Mouse (Mus musculus) forebrain, embryonic 10.5 days (tissue): Measurements from ENCODE around the gene Nde1. TPM values are rescaled to one million over a fixed set of nuclear protein-coding genes. Genes with fewer than 3 reads are reported as not detected.

Experiments
- DNase-seq: peaks from one replicate; pipeline ENCODE4 v3.0.0-alpha.2; 2017; ENCODE audit warnings: low spot score; ENCODE audit errors: extremely low spot score
- H3K27ac ChIP-seq: fragments of 300-500 bp; sonication (generic); 2 replicates; pipeline ENCODE4 v1.5.1; 2016; ENCODE audit warnings: mild to moderate bottlenecking
- H3K27me3 ChIP-seq: fragments of 300-500 bp; sonication (generic); 2 replicates; pipeline ENCODE4 v1.6.1; 2016; ENCODE audit warnings: mild to moderate bottlenecking; ENCODE audit not compliant: poor library complexity, severe bottlenecking
- H3K36me3 ChIP-seq: fragments of 300-500 bp; sonication (generic); replicated peaks from 2 replicates; pipeline ENCODE4 v1.6.1; 2016; ENCODE audit warnings: mild to moderate bottlenecking, moderate library complexity
- H3K4me1 ChIP-seq: fragments of 300-500 bp; sonication (generic); 2 replicates; pipeline ENCODE4 v1.6.1; 2016
- H3K4me3 ChIP-seq: fragments of 300-500 bp; sonication (generic); 2 replicates; pipeline ENCODE4 v1.5.1; 2016; ENCODE audit warnings: mild to moderate bottlenecking, moderate library complexity
- H3K9me3 ChIP-seq: fragments of 300-500 bp; sonication (generic); 2 replicates; pipeline ENCODE4 v1.6.1; 2016; ENCODE audit warnings: mild to moderate bottlenecking, moderate library complexity
- WGBS: fragments of 180-500 bp; shearing (Covaris S2); methylation state at CpG from one replicate; pipeline ENCODE4 v1.1.7; 2016; 5-methylcytosine and 5-hydroxymethylcytosine counted together
- polyA plus RNA-seq: library from polyadenylated mRNA; unstranded; fragments of >200 nt; fragmentation: Nextera tagmentation; extraction: Ambion mirVana; gene quantifications from 2 replicates; pipeline ENCODE4 v1.2.1, GENCODE M21; 2016

The Nde1 gene
- polyA plus RNA-seq: 214 and 215 TPM in 2 replicates

DNA sequence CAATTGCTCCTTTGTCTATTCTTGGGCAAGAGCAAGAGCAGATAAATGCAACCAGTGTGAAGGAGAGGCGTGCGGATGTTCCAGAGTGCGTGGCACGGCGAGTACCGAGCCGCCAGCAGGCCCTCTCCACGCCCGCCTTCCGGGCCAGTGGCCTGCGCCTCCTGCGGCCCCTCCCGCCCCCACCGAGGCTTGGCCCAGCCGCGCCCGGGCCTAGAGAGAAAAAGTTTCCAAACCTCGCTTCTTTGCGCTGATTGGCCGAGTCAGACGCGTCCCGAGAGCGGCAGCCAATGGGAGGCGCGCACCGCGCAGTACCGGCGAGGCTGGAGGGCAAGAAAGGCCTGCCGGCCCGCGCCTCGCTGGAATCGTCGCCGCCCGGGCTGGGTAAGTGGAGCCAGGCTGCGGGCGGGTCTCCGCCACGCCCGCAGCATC is at the start of gene Nde1, which contains the start of gene Marf1:
Gene Nde1 (plus strand): TSS at position 288 of the 429 bp plus-strand sequence.
Gene Marf1 (minus strand): TSS at position 364 of the 429 bp plus-strand sequence.
- Histone ChIP-seq H3K36me3 (peaks cover 24% of the 10 kb centered on the region), H3K4me1 (peaks cover 39% of the 10 kb centered on the region), H3K4me3 (peak within 1 kb of the TSS; percentile 86), H3K27me3 (no peaks in the 10 kb centered on the region), H3K27ac (peak within 1 kb of the TSS; percentile 97), H3K9me3 (no peaks in the 10 kb centered on the region)
- under 1% methylated on average over 42 of the region's 43 CpGs for WGBS
- DNase-seq: peak; percentile 90

DNA sequence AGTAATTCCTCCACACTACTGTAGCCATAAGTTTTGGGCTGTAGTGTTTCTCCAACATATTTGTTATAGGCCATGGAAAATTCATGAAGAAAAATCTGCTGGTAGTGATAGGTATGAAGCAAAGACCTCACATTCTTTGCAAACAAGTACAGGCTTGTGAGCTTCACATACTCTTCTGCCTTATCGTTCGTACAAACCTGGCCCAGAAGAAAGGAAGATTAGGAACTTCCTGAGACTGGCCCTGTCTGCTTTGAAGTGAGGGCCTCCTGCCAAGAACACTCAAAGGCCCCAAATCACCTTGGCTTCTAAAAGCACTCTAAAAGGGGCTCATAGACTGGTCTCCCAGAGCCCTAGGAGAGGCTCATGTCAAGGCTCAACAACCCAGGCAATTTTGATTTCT is 45.8 kb upstream of the Nde1 start:
- Histone ChIP-seq H3K27ac (no peak overlapping the region), H3K36me3 (peaks cover 87% of the 10 kb centered on the region), H3K27me3 (no peaks in the 10 kb centered on the region), H3K9me3 (no peaks in the 10 kb centered on the region; the same call in 1 of the 2 replicates), H3K4me1 (no peaks in the 10 kb centered on the region), H3K4me3 (no peak overlapping the region)
- DNase-seq: no peak
- 87% methylated on average over 2 of the region's 2 CpGs for WGBS

GRCm38 (mm10) chr16:14120941-14121340 is 42.1 kb upstream of the Nde1 start:
- no peak for DNase-seq
- Histone ChIP-seq H3K27ac (no peak overlapping the region), H3K36me3 (peaks cover 92% of the 10 kb centered on the region), H3K27me3 (no peaks in the 10 kb centered on the region), H3K9me3 (no peaks in the 10 kb centered on the region; the same call in 1 of the 2 replicates), H3K4me1 (no peaks in the 10 kb centered on the region), H3K4me3 (no peak overlapping the region)
- 96% methylated on average over 5 of the region's 5 CpGs for WGBS

DNA sequence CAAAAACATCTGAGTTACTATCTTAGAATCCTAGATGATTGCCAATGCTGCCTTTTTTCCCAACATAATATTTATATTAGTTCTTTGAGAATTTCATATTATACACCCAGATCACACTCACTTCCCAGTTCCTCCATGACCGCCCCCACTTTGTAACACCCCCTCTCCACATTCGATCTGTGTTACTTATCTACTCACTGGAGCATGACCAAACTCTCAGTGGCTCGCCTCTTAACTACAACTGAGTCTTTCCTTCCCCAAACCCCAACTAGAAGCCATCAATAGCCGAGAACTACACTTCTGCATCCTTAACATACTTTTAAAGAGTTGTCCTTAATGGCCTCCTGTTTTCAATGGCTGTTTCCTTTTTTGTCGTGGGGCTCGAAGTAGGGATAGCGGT is 41.5 kb upstream of the Nde1 start:
- H3K4me1 ChIP-seq: no peaks in the 10 kb centered on the region
- no peak for DNase-seq
- WGBS: 92% methylated on average over 7 of the region's 7 CpGs
- H3K9me3 ChIP-seq: no peaks in the 10 kb centered on the region; the same call in 1 of the 2 replicates
- no peak overlapping the region for H3K4me3 ChIP-seq
- H3K27ac ChIP-seq: no peak overlapping the region
- H3K27me3 ChIP-seq: no peaks in the 10 kb centered on the region
- H3K36me3 ChIP-seq: peaks cover 92% of the 10 kb centered on the region

DNA sequence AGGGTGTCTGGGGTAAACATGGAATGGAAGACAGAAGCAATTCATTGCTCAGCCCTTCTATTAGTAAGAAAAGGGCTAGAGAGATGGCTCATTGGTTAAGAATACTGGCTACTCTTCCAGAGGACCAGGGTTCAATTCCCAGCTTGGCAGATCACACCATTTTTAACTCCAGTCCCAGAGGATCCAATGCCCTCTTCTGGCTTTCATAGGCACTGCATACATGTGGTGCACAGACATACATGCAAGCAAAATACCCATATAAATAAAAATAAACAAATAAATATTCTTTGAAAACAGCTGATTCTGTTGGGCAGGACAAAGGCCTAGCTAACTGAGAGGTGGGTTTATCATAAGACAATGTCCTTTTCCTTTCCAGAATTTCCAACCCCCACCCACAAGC is 40.5 kb upstream of the Nde1 start:
- H3K36me3 ChIP-seq: peaks cover 91% of the 10 kb centered on the region

DNA sequence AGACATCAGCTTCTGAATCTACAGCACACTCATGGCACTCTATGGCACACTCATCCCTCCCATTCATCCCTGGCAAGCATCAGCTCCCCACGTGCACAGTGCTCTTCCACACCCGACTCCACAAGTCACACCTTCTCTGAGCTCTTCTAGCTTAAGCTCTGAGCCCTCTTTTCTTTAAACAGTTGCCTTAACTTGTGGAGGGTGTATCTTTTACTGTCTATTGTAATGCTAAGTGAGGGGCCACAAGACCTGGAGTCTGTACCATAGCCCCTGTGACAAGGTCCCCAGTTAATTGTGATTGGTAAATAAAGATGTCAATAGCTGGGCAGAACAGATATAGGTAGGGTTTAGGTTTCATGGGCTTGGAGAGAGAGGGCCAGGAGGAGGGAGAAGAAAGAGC is 39.2 kb upstream of the Nde1 start:
- 83% methylated on average over 2 of the region's 2 CpGs for WGBS
- no peak for DNase-seq
- Histone ChIP-seq H3K4me1 (no peaks in the 10 kb centered on the region), H3K9me3 (no peaks in the 10 kb centered on the region; the same call in 1 of the 2 replicates), H3K27me3 (no peaks in the 10 kb centered on the region), H3K36me3 (peaks cover 97% of the 10 kb centered on the region), H3K4me3 (no peak overlapping the region), H3K27ac (no peak overlapping the region)

More for the DNA sequence above, 40.5 kb upstream of the Nde1 start:
- H3K27ac ChIP-seq: no peak overlapping the region
- DNase-seq: no peak
- H3K9me3 ChIP-seq: no peaks in the 10 kb centered on the region; the same call in 1 of the 2 replicates
- no peak overlapping the region for H3K4me3 ChIP-seq
- no peaks in the 10 kb centered on the region for H3K4me1 ChIP-seq
- no peaks in the 10 kb centered on the region for H3K27me3 ChIP-seq

DNA sequence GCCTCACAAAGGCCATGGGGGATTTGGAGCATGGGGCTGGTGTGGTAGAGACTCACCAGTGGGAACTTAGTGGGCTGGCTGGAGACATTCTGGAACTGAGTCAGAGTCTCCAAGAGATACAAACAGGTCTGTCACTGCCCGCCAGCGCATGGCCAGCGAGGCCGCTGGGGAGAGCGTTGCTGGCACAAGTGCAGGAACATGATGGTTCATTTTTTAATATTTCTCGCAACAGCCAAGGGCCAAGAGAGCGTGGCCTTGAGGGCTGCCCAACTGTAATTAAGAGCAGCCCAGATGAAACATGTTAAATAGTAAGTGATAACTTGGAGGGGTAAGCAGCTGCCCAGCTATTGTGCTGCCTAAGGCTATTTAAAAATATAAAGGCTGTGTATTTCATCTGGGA is 38.4 kb upstream of the Nde1 start:
- no peak overlapping the region for H3K4me3 ChIP-seq
- WGBS: 98% methylated on average over 7 of the region's 7 CpGs
- no peak for DNase-seq
- no peaks in the 10 kb centered on the region for H3K4me1 ChIP-seq
- no peak overlapping the region for H3K27ac ChIP-seq
- no peaks in the 10 kb centered on the region; the same call in 1 of the 2 replicates for H3K9me3 ChIP-seq
- no peaks in the 10 kb centered on the region for H3K27me3 ChIP-seq
- H3K36me3 ChIP-seq: peaks cover 99% of the 10 kb centered on the region

DNA sequence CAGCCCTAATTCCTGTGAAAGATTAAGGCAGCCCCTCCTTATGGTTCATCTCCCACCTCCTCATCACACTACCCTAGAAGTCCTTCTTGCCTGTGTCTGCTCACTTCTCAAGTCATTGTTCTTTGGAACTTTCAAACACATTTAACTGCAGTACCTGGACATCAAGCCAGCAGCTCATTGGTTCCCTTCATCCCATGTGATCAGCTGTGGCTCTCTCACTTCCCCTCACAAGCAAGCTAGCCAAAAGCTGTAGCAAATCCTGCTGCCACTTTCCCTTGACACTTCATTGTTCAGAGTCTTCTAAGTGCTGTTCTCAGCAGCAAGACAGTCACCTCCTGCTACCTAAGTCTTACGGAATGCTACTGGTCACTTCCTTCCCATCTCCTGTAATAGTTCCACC is 37.8 kb upstream of the Nde1 start:
- Histone ChIP-seq H3K9me3 (no peaks in the 10 kb centered on the region; the same call in 1 of the 2 replicates), H3K4me3 (no peak overlapping the region), H3K36me3 (peaks cover 99% of the 10 kb centered on the region), H3K27me3 (no peaks in the 10 kb centered on the region), H3K27ac (no peak overlapping the region), H3K4me1 (no peaks in the 10 kb centered on the region)
- no peak for DNase-seq
- WGBS: 92% methylated on average over 1 of the region's 1 CpGs

DNA sequence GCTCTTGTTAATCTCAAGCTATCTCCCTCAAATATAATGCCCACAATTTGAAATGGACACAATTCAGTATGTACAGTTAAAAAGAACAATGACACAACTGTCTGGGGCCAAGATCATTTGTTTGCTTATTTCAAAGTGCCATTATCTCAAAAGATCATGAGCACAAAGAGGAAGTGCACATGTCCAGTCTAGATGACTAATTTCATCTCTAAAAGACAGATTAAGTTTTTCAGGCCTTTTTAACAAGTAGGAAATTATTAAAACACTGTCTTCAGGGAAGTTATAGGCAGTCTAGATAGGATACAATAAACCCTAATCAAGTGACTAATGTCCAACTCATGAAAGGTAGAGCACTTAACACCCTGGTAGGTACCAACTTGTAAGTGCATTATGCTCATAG is 34.1 kb upstream of the Nde1 start:
- Histone ChIP-seq H3K27me3 (no peaks in the 10 kb centered on the region), H3K4me3 (no peak overlapping the region), H3K4me1 (no peaks in the 10 kb centered on the region), H3K9me3 (no peaks in the 10 kb centered on the region), H3K36me3 (peaks cover 99% of the 10 kb centered on the region), H3K27ac (no peak overlapping the region)
- no peak for DNase-seq

DNA sequence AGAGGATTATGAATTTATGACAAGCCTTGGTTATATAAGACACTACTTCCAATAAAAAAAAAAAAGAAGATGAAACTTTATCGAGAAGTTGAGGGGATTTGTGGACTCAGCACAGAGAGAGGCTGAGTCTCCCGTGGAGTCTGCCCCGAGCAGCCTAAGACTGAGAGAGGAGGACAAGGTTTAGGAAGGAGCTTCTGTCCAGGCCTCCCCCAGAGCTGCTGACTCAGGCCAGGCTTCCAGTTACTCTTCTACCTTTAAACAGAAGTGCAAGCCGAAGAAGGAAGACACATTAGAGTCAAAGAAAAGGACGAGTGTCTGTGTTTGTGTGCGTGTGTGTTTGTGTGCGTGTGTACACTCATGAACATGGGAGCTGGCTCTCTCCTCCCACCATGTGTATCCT is 32.3 kb upstream of the Nde1 start:
- Histone ChIP-seq H3K9me3 (no peaks in the 10 kb centered on the region), H3K4me1 (no peaks in the 10 kb centered on the region), H3K36me3 (peaks cover 98% of the 10 kb centered on the region), H3K4me3 (no peak overlapping the region), H3K27ac (no peak overlapping the region), H3K27me3 (no peaks in the 10 kb centered on the region)
- DNase-seq: no peak
- WGBS: 92% methylated on average over 7 of the region's 7 CpGs

GRCm38 (mm10) chr16:14131376-14131775 is 31.7 kb upstream of the Nde1 start:
- no peak for DNase-seq
- Histone ChIP-seq H3K27me3 (no peaks in the 10 kb centered on the region), H3K9me3 (no peaks in the 10 kb centered on the region), H3K27ac (no peak overlapping the region), H3K4me3 (no peak overlapping the region), H3K4me1 (no peaks in the 10 kb centered on the region), H3K36me3 (peaks cover 98% of the 10 kb centered on the region)
- 85% methylated on average over 3 of the region's 3 CpGs for WGBS

- Histone ChIP-seq H3K36me3 (peaks cover 99% of the 10 kb centered on the region), H3K27ac (no peak overlapping the region), H3K4me1 (no peaks in the 10 kb centered on the region), H3K4me3 (no peak overlapping the region), H3K9me3 (no peaks in the 10 kb centered on the region), H3K27me3 (no peaks in the 10 kb centered on the region)
- no peak for DNase-seq
- 93% methylated on average over 5 of the region's 5 CpGs for WGBS
These were observed 31.2 kb upstream of the Nde1 start for GRCm38 (mm10) chr16:14131838-14132237.

- Histone ChIP-seq H3K4me1 (no peaks in the 10 kb centered on the region), H3K36me3 (peaks cover 98% of the 10 kb centered on the region), H3K9me3 (no peaks in the 10 kb centered on the region), H3K27me3 (no peaks in the 10 kb centered on the region), H3K4me3 (no peak overlapping the region), H3K27ac (no peak overlapping the region)
- 88% methylated on average over 2 of the region's 2 CpGs for WGBS
- DNase-seq: no peak
These were observed 28.1 kb upstream of the Nde1 start for GRCm38 (mm10) chr16:14135014-14135413.
